Mouse (Mus musculus): ENCODE data around the gene Hist2h4.

GRCm38 (mm10) chr3:96251787-96252186 is 11.3 kb downstream of the Hist2h4 start:
- TF ChIP-seq CTCF (IDR thresholded peaks at IDR 0.05; ENCODE audit: control insufficient read depth, insufficient read depth, insufficient read length) = no peak
- TF ChIP-seq MYOG (IDR thresholded peaks at IDR 0.05; ENCODE audit: control insufficient read depth, extremely low read depth, insufficient read length) = no peak
